Mouse (Mus musculus): ENCODE results near the gene Zfp1. TPM values are rescaled to one million over a fixed set of nuclear protein-coding genes. Genes with fewer than 3 reads are reported as not detected.

Zfp1 gene
- polyA plus RNA-seq, 1 experiment = 4.7 TPM

GRCm38 (mm10) chr8:111695441-111695840 is 52.2 kb downstream of the Zfp1 start:
- Histone ChIP-seq H3K79me2 (ENCODE audit: control insufficient read depth, insufficient read depth) (no peaks in the 10 kb centered on the region), H3K36me3 (ENCODE audit: control insufficient read depth, insufficient read depth) (no peaks in the 10 kb centered on the region), H3K4me3 (ENCODE audit: insufficient read depth, poor library complexity, severe bottlenecking) (no peak overlapping the region), H3K27me3 (ENCODE audit: control insufficient read depth, insufficient read depth, insufficient read length) (no peaks in the 10 kb centered on the region), H3ac (ENCODE audit: control insufficient read depth, insufficient read length, low read depth) (no peak overlapping the region), H3K79me3 (ENCODE audit: low read depth) (no peaks in the 10 kb centered on the region)
- TF ChIP-seq FOSL1 (IDR thresholded peaks at IDR 0.05; ENCODE audit: insufficient read depth, low read length, poor library complexity, severe bottlenecking) = no peak
- TF ChIP-seq MYOG (IDR thresholded peaks at IDR 0.05; ENCODE audit: control insufficient read depth, extremely low read depth, insufficient read length) = no peak
- TF ChIP-seq MAX (IDR thresholded peaks at IDR 0.05) = no peak
- peak; percentile 61 for TF ChIP-seq MYOD1 (IDR thresholded peaks at IDR 0.05; ENCODE audit: control insufficient read depth, insufficient read length, low read depth)

GRCm38 (mm10) chr8:111697655-111698054 is 54.5 kb downstream of the Zfp1 start:
- Histone ChIP-seq H3K4me3 (ENCODE audit: insufficient read depth, poor library complexity, severe bottlenecking) (no peak overlapping the region), H3K27me3 (ENCODE audit: control insufficient read depth, insufficient read depth, insufficient read length) (no peaks in the 10 kb centered on the region), H3ac (ENCODE audit: control insufficient read depth, insufficient read length, low read depth) (no peak overlapping the region), H3K79me3 (ENCODE audit: low read depth) (no peaks in the 10 kb centered on the region), H3K79me2 (ENCODE audit: control insufficient read depth, insufficient read depth) (no peaks in the 10 kb centered on the region), H3K36me3 (ENCODE audit: control insufficient read depth, insufficient read depth) (no peaks in the 10 kb centered on the region)
- TF ChIP-seq MYOG (IDR thresholded peaks at IDR 0.05; ENCODE audit: control insufficient read depth, extremely low read depth, insufficient read length) (no peak), CTCF (IDR thresholded peaks at IDR 0.05; ENCODE audit: control insufficient read depth, insufficient read depth, insufficient read length) (no peak), USF1 (IDR thresholded peaks at IDR 0.05; ENCODE audit: low read depth) (no peak), FOSL1 (IDR thresholded peaks at IDR 0.05; ENCODE audit: insufficient read depth, low read length, poor library complexity, severe bottlenecking) (no peak), CEBPB (IDR thresholded peaks at IDR 0.05; ENCODE audit: low read depth) (no peak), MAX (IDR thresholded peaks at IDR 0.05) (no peak), MYOD1 (IDR thresholded peaks at IDR 0.05; ENCODE audit: control insufficient read depth, insufficient read length, low read depth) (no peak)

GRCm38 (mm10) chr8:111699035-111699434 is 55.8 kb downstream of the Zfp1 start:
- no peaks in the 10 kb centered on the region for H3K36me3 ChIP-seq (ENCODE audit: control insufficient read depth, insufficient read depth)
- no peak overlapping the region for H3ac ChIP-seq (ENCODE audit: control insufficient read depth, insufficient read length, low read depth)
- no peaks in the 10 kb centered on the region for H3K27me3 ChIP-seq (ENCODE audit: control insufficient read depth, insufficient read depth, insufficient read length)
- TF ChIP-seq MYOG (IDR thresholded peaks at IDR 0.05; ENCODE audit: control insufficient read depth, extremely low read depth, insufficient read length) = no peak
- no peak for TF ChIP-seq MAX (IDR thresholded peaks at IDR 0.05)
- TF ChIP-seq CEBPB (IDR thresholded peaks at IDR 0.05; ENCODE audit: low read depth) = no peak
- TF ChIP-seq CTCF (IDR thresholded peaks at IDR 0.05; ENCODE audit: control insufficient read depth, insufficient read depth, insufficient read length) = no peak
- no peak for TF ChIP-seq FOSL1 (IDR thresholded peaks at IDR 0.05; ENCODE audit: insufficient read depth, low read length, poor library complexity, severe bottlenecking)
- no peak for TF ChIP-seq MYOD1 (IDR thresholded peaks at IDR 0.05; ENCODE audit: control insufficient read depth, insufficient read length, low read depth)
- no peak for TF ChIP-seq USF1 (IDR thresholded peaks at IDR 0.05; ENCODE audit: low read depth)
- H3K79me3 ChIP-seq (ENCODE audit: low read depth) = no peaks in the 10 kb centered on the region
- no peak overlapping the region for H3K4me3 ChIP-seq (ENCODE audit: insufficient read depth, poor library complexity, severe bottlenecking)
- H3K79me2 ChIP-seq (ENCODE audit: control insufficient read depth, insufficient read depth) = no peaks in the 10 kb centered on the region

GRCm38 (mm10) chr8:111700201-111700600 is 57.0 kb downstream of the Zfp1 start:
- no peak overlapping the region for H3K4me3 ChIP-seq (ENCODE audit: insufficient read depth, poor library complexity, severe bottlenecking)
- no peaks in the 10 kb centered on the region for H3K79me3 ChIP-seq (ENCODE audit: low read depth)
- H3K27me3 ChIP-seq (ENCODE audit: control insufficient read depth, insufficient read depth, insufficient read length) = no peaks in the 10 kb centered on the region
- H3K36me3 ChIP-seq (ENCODE audit: control insufficient read depth, insufficient read depth) = no peaks in the 10 kb centered on the region
- no peak for TF ChIP-seq CEBPB (IDR thresholded peaks at IDR 0.05; ENCODE audit: low read depth)
- TF ChIP-seq MYOD1 (IDR thresholded peaks at IDR 0.05; ENCODE audit: control insufficient read depth, insufficient read length, low read depth) = no peak
- no peak for TF ChIP-seq MAX (IDR thresholded peaks at IDR 0.05)
- no peak for TF ChIP-seq CTCF (IDR thresholded peaks at IDR 0.05; ENCODE audit: control insufficient read depth, insufficient read depth, insufficient read length)
- TF ChIP-seq MYOG (IDR thresholded peaks at IDR 0.05; ENCODE audit: control insufficient read depth, extremely low read depth, insufficient read length) = no peak
- TF ChIP-seq USF1 (IDR thresholded peaks at IDR 0.05; ENCODE audit: low read depth) = no peak
- TF ChIP-seq FOSL1 (IDR thresholded peaks at IDR 0.05; ENCODE audit: insufficient read depth, low read length, poor library complexity, severe bottlenecking) = no peak
- no peaks in the 10 kb centered on the region for H3K79me2 ChIP-seq (ENCODE audit: control insufficient read depth, insufficient read depth)
- H3ac ChIP-seq (ENCODE audit: control insufficient read depth, insufficient read length, low read depth) = no peak overlapping the region

- H3K79me3 ChIP-seq (ENCODE audit: low read depth) = no peaks in the 10 kb centered on the region
- no peak for TF ChIP-seq MYOD1 (IDR thresholded peaks at IDR 0.05; ENCODE audit: control insufficient read depth, insufficient read length, low read depth)
- no peak for TF ChIP-seq CTCF (IDR thresholded peaks at IDR 0.05; ENCODE audit: control insufficient read depth, insufficient read depth, insufficient read length)
- no peak for TF ChIP-seq USF1 (IDR thresholded peaks at IDR 0.05; ENCODE audit: low read depth)
- no peak for TF ChIP-seq MYOG (IDR thresholded peaks at IDR 0.05; ENCODE audit: control insufficient read depth, extremely low read depth, insufficient read length)
- no peak for TF ChIP-seq MAX (IDR thresholded peaks at IDR 0.05)
- no peak for TF ChIP-seq FOSL1 (IDR thresholded peaks at IDR 0.05; ENCODE audit: insufficient read depth, low read length, poor library complexity, severe bottlenecking)
- TF ChIP-seq CEBPB (IDR thresholded peaks at IDR 0.05; ENCODE audit: low read depth) = no peak
- H3K4me3 ChIP-seq (ENCODE audit: insufficient read depth, poor library complexity, severe bottlenecking) = no peak overlapping the region
- no peaks in the 10 kb centered on the region for H3K79me2 ChIP-seq (ENCODE audit: control insufficient read depth, insufficient read depth)
- H3ac ChIP-seq (ENCODE audit: control insufficient read depth, insufficient read length, low read depth) = no peak overlapping the region
- H3K36me3 ChIP-seq (ENCODE audit: control insufficient read depth, insufficient read depth) = no peaks in the 10 kb centered on the region
- no peaks in the 10 kb centered on the region for H3K27me3 ChIP-seq (ENCODE audit: control insufficient read depth, insufficient read depth, insufficient read length)
Observed at GRCm38 (mm10) chr8:111700740-111701139, 57.5 kb downstream of the Zfp1 start.

GRCm38 (mm10) chr8:111701380-111701779 is 58.2 kb downstream of the Zfp1 start:
- Histone ChIP-seq H3K79me2 (ENCODE audit: control insufficient read depth, insufficient read depth) (no peaks in the 10 kb centered on the region), H3K79me3 (ENCODE audit: low read depth) (no peaks in the 10 kb centered on the region), H3ac (ENCODE audit: control insufficient read depth, insufficient read length, low read depth) (no peak overlapping the region), H3K36me3 (ENCODE audit: control insufficient read depth, insufficient read depth) (no peaks in the 10 kb centered on the region), H3K4me3 (ENCODE audit: insufficient read depth, poor library complexity, severe bottlenecking) (no peak overlapping the region), H3K27me3 (ENCODE audit: control insufficient read depth, insufficient read depth, insufficient read length) (no peaks in the 10 kb centered on the region)
- TF ChIP-seq MAX (IDR thresholded peaks at IDR 0.05) = no peak
- TF ChIP-seq MYOG (IDR thresholded peaks at IDR 0.05; ENCODE audit: control insufficient read depth, extremely low read depth, insufficient read length) = no peak
- no peak for TF ChIP-seq CTCF (IDR thresholded peaks at IDR 0.05; ENCODE audit: control insufficient read depth, insufficient read depth, insufficient read length)
- no peak for TF ChIP-seq CEBPB (IDR thresholded peaks at IDR 0.05; ENCODE audit: low read depth)
- no peak for TF ChIP-seq USF1 (IDR thresholded peaks at IDR 0.05; ENCODE audit: low read depth)
- TF ChIP-seq MYOD1 (IDR thresholded peaks at IDR 0.05; ENCODE audit: control insufficient read depth, insufficient read length, low read depth) = no peak
- TF ChIP-seq FOSL1 (IDR thresholded peaks at IDR 0.05; ENCODE audit: insufficient read depth, low read length, poor library complexity, severe bottlenecking) = no peak

All from C2C12 (cell line).